Mouse (Mus musculus) ES-E14 (cell line): ENCODE measurements around the gene Olfr92. TPM values are rescaled to one million over a fixed set of nuclear protein-coding genes. Genes with fewer than 3 reads are reported as not detected.
"Not testable (repeated sequence)": the region's sequence is repeated elsewhere in the genome, so short reads cannot be mapped to it uniquely, and the experiment has no call there.

Source experiments
- DNase-seq: peaks from one replicate; pipeline ENCODE4 v3.0.0-alpha.2; 2013; ENCODE audit warnings: low read depth, low spot score
- H3K27ac ChIP-seq: 2 replicates; pipeline ENCODE4 v1.5.1; 2012; ENCODE audit warnings: low read depth, mild to moderate bottlenecking, low read length, moderate library complexity, mixed read lengths; ENCODE audit not compliant: poor library complexity, insufficient read depth, severe bottlenecking
- H3K36me3 ChIP-seq: 2 replicates; pipeline ENCODE4 v1.6.1; 2012; ENCODE audit warnings: mild to moderate bottlenecking, low read length, moderate library complexity, mixed read lengths; ENCODE audit not compliant: control insufficient read depth, poor library complexity, insufficient read depth, severe bottlenecking
- H3K4me1 ChIP-seq, 2 experiments: fragments of 150-350 bp in 1 of 2; sonication (generic) in 1 of 2; 2 replicates each; pipeline ENCODE4 v1.6.1; 2012; ENCODE audit warnings: low read length in 2 of 2, mild to moderate bottlenecking in 1 of 2, mixed read lengths in 1 of 2; ENCODE audit not compliant: control insufficient read depth in 2 of 2, insufficient read depth in 2 of 2, poor library complexity in 1 of 2
- H3K4me3 ChIP-seq, 2 experiments: fragments of 150-350 bp in 1 of 2; sonication (generic) in 1 of 2; 2 replicates each; pipeline ENCODE4 v1.5.1; 2012; ENCODE audit warnings: low read length in 2 of 2, low read depth in 1 of 2, mild to moderate bottlenecking in 1 of 2, mixed read lengths in 1 of 2; ENCODE audit not compliant: insufficient read depth in 1 of 2, poor library complexity in 1 of 2, severe bottlenecking in 1 of 2
- H3K9ac ChIP-seq: 2 replicates; pipeline ENCODE4 v1.6.1; 2012; ENCODE audit warnings: low read depth, mild to moderate bottlenecking, low read length, mixed read lengths; ENCODE audit not compliant: poor library complexity, insufficient read depth, severe bottlenecking
- H3K9me3 ChIP-seq: fragments of 150-350 bp; sonication (generic); 2 replicates; pipeline ENCODE4 v1.6.1; 2012; ENCODE audit warnings: low read depth, mild to moderate bottlenecking, low read length; ENCODE audit not compliant: control insufficient read depth, insufficient read depth
- CHD2 ChIP-seq: IDR thresholded peaks from 2 replicates; pipeline ENCODE4 v1.6.1; 2014; ENCODE audit warnings: mild to moderate bottlenecking, low read depth, low read length, inconsistent platforms
- HCFC1 ChIP-seq: IDR thresholded peaks from 2 replicates; pipeline ENCODE4 v1.6.1; 2012; ENCODE audit warnings: low read length, inconsistent platforms, borderline replicate concordance; ENCODE audit not compliant: insufficient read depth
- MAFK ChIP-seq: IDR thresholded peaks from 2 replicates; pipeline ENCODE4 v1.6.1; 2014; ENCODE audit warnings: mild to moderate bottlenecking, low read depth, low read length, inconsistent platforms; ENCODE audit not compliant: insufficient read depth
- ZC3H11A ChIP-seq: IDR thresholded peaks from 2 replicates; pipeline ENCODE4 v1.6.1; 2012; ENCODE audit warnings: low read depth, mild to moderate bottlenecking, inconsistent platforms, low read length, borderline replicate concordance
- ZNF384 ChIP-seq: IDR thresholded peaks from 2 replicates; pipeline ENCODE4 v1.6.1; 2012; ENCODE audit warnings: low read depth, low read length, inconsistent platforms
- in situ Hi-C, 2 experiments: fragments of 600-800 bp; cut with MboI; formaldehyde crosslinking; loops; one replicate each; pipeline ENCODE4 v1.15.1; 2025; ENCODE audit warnings: low sequenced_read_pairs in 2 of 2, inconsistent platforms in 1 of 2; ENCODE audit not compliant: unreplicated experiment in 2 of 2
- total RNA-seq: library from RNA; depleted of rRNA; stranded (reverse); fragments of 300-350 nt; gene quantifications from 2 replicates; pipeline ENCODE4 v1.2.3, GENCODE M21; 2012; rRNA removed

The Olfr92 gene
- total RNA-seq: not detected in 2 replicates

DNA sequence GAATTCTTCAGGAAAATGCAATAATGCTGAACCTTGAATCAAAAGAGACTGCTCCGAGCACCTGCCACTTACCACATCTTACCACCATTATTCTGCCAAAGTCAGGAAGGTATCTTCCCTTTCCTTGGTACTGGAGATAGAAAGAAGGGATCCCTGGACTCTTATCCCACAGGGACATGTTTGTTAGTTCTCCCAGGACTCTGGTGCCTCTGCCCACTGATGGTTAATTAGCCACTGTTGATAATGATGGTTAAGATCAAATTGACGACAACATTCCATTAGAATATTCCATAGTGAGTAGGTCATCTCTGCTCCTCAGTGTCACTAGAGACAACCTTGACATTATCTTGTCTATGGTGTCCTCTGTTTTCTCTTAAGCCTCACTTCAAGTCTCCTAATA is at the start of gene Olfr92:
TSS of gene Olfr92 (minus strand) at position 101 of the 400 bp plus-strand sequence.
- no peak for TF ChIP-seq CHD2
- no peak for TF ChIP-seq HCFC1
- no peak for TF ChIP-seq ZNF384
- no peak for TF ChIP-seq ZC3H11A
- no peak for TF ChIP-seq MAFK
- no peak within 1 kb of the TSS for H3K4me3 ChIP-seq
- no peak within 1 kb of the TSS for H3K27ac ChIP-seq
- in situ Hi-C loops: no loop called here
- no peak for DNase-seq
- no peak within 1 kb of the TSS for H3K9ac ChIP-seq
- no peaks in the 10 kb centered on the region for H3K4me1 ChIP-seq
- H3K9me3 ChIP-seq: no peaks in the 10 kb centered on the region
- no peaks in the 10 kb centered on the region for H3K36me3 ChIP-seq

GRCm38 (mm10) chr17:37161394-37161793 is 41.5 kb upstream of the Olfr92 start, which contains the start of gene Olfr93:
Gene Olfr93 (minus strand): TSS chr17:37161494.
- no peak within 1 kb of the TSS for H3K4me3 ChIP-seq
- in situ Hi-C loops: no loop called here
- no peaks in the 10 kb centered on the region for H3K9me3 ChIP-seq
- no peak within 1 kb of the TSS for H3K9ac ChIP-seq
- H3K36me3 ChIP-seq: no peaks in the 10 kb centered on the region
- no peak for DNase-seq
- no peak for TF ChIP-seq HCFC1
- TF ChIP-seq ZC3H11A: no peak
- no peak for TF ChIP-seq ZNF384
- TF ChIP-seq MAFK: no peak
- TF ChIP-seq CHD2: no peak
- H3K4me1 ChIP-seq: no peaks in the 10 kb centered on the region
- no peak within 1 kb of the TSS for H3K27ac ChIP-seq

GRCm38 (mm10) chr17:37131366-37131765 is 11.5 kb upstream of the Olfr92 start:
- in situ Hi-C loops, H3K27ac ChIP-seq, DNase-seq, H3K36me3 ChIP-seq, H3K9me3 ChIP-seq, H3K4me1 ChIP-seq, H3K4me3 ChIP-seq, H3K9ac ChIP-seq: not testable (repeated sequence)

DNA sequence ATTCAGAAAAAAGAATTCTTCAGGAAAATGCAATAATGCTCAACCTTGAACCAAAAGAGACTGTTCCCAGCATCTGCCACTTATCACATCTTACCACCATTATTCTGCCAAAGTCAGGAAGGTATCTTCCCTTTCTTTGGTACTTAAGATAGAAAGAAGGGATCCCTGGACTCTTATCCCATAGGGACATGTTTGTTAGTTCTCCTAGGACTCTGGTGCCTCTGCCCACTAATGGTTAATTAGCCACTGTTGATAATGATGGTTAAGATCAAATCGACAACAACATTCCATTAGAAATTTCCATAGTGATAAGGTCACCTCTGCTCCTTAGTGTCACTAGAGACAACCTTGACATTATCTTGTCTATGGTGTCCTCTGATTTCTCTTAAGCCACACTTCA is 21.7 kb downstream of the Olfr92 start, which contains the start of gene Olfr91:
TSS of gene Olfr91 (minus strand) at position 101 of the 400 bp plus-strand sequence.
- DNase-seq: no peak
- TF ChIP-seq MAFK: no peak
- TF ChIP-seq ZNF384: no peak
- TF ChIP-seq HCFC1: no peak
- no peak for TF ChIP-seq CHD2
- no peak for TF ChIP-seq ZC3H11A
- Histone ChIP-seq H3K36me3 (no peaks in the 10 kb centered on the region), H3K27ac (no peak within 1 kb of the TSS), H3K4me3 (no peak within 1 kb of the TSS), H3K4me1 (no peaks in the 10 kb centered on the region), H3K9me3 (no peaks in the 10 kb centered on the region), H3K9ac (no peak within 1 kb of the TSS)
- in situ Hi-C loops: no loop called here

DNA sequence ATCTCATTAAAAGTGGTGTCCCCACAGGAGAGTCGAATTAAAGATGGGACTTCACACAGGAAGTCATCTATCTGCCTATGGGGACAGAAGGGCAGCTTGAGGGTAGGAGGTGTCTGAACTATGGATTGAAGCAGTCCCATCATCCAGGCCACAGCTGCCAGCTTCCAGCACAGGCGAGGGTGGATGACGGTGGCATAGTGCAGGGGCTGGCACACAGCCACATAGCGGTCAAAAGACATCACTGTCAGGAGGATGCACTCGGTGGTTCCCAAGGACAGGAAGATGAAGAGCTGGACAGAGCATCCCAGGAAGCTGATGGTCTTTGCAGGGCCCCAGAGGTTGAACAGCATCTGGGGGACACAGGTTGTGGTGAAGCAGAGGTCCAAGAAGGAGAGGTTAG is 26.6 kb downstream of the Olfr92 start:
- DNase-seq: no peak
- Histone ChIP-seq H3K36me3 (no peaks in the 10 kb centered on the region), H3K4me1 (no peaks in the 10 kb centered on the region), H3K27ac (no peak overlapping the region), H3K9ac (no peak overlapping the region), H3K9me3 (no peaks in the 10 kb centered on the region), H3K4me3 (no peak overlapping the region)
- TF ChIP-seq MAFK (no peak), ZNF384 (no peak), CHD2 (no peak), ZC3H11A (no peak), HCFC1 (no peak)
- in situ Hi-C loops: no loop called here
